Mouse (Mus musculus) right cerebral cortex, postnatal 36 days (tissue): ENCODE measurements around the gene 1700030J22Rik.
A peak's percentile ranks its signal among the peaks of the same experiment; 100 is the strongest.

ENCODE experiments used
- DNase-seq, 2 experiments: peaks; one replicate each; pipeline ENCODE4 v3.0.0; 2022; ENCODE audit warnings: low spot score in 2 of 2, mixed read lengths in 1 of 2

Gene 1700030J22Rik

DNA sequence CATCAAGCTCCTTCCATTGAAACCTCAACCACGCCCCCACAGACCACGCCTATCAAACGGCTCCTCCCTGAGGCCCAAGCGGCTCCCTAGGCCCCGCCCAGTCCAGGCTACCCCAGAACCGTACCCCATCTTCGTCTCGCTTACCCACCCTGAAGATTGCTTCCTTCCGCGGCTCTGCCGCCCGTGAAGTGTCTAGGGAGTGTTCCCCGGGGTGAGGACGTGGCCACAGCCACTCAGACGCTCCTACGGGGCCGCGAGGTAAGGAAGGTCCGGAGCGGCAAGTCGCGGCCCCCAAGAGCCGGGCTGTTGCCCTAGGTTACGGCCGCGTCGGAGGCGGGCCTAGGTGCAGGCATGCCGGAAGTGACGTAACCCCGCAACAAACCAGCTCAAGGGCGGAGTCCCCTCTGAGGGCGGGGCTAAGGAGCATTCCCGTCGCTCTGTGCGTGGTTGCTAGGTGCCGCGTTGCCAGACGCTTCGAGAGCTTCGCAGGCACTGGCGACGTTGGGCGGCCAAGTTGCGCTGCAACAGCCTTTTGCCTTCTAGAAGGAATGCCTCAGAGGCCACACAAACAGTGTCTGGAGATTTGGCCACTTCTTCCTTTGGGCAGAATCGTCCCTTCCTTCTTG is at the start of gene 1700030J22Rik:
1700030J22Rik (minus strand) TSS at position 329 of the 626 bp plus-strand sequence.
- DNase-seq = peak; percentile 97 to 98

DNA sequence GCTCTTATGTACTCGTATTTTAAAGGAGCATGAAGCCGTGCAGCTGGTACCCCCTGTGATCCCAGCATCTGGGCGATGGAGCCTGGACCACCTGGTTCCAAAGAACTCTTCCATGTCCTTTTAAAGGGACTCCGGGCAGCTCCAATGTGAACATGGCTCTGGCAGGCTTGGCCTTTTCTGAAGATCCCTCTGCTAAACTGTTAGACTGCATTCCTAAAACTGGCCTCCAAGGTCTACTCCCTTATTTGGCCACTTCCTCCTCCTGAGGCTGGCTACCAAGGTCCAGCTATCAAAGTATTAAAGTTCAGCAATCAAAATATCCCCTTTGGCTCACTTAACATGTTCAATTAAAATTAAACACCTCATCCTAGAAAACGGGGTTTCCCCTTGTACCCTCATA is 48.8 kb upstream of the 1700030J22Rik start:
- DNase-seq = no peak

DNA sequence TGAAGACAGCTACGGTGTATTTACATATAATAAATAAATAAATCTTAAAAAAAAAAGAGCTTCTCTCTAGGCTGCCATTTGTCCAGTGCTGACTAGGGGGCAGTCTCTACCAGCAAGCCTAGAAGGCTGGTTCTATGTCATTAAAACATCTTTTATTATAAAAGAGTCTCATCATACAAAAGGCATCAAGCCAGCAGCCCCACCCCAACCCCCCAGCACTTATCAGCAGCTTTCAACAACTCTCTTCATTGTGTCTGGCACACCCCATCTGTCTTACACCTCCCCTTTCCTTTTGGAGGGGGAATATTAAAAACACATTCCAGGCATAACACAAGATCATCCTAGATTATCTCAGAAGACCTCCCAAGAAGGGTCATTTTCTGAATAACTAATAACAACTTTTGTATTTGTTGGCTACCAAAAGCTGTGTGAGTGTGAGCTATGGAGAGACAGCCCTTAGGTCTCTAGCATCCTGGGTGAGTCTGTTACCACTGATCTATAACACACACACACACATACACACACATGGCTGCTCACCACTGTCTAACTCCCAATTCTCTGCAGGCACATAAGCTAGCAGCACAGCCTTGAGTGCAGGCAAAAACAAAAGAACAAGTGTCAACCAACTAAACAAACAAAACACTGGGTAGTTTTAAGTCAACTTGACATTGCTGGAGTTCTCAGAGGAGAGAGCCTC is 43.7 kb upstream of the 1700030J22Rik start:
- DNase-seq = no peak

DNA sequence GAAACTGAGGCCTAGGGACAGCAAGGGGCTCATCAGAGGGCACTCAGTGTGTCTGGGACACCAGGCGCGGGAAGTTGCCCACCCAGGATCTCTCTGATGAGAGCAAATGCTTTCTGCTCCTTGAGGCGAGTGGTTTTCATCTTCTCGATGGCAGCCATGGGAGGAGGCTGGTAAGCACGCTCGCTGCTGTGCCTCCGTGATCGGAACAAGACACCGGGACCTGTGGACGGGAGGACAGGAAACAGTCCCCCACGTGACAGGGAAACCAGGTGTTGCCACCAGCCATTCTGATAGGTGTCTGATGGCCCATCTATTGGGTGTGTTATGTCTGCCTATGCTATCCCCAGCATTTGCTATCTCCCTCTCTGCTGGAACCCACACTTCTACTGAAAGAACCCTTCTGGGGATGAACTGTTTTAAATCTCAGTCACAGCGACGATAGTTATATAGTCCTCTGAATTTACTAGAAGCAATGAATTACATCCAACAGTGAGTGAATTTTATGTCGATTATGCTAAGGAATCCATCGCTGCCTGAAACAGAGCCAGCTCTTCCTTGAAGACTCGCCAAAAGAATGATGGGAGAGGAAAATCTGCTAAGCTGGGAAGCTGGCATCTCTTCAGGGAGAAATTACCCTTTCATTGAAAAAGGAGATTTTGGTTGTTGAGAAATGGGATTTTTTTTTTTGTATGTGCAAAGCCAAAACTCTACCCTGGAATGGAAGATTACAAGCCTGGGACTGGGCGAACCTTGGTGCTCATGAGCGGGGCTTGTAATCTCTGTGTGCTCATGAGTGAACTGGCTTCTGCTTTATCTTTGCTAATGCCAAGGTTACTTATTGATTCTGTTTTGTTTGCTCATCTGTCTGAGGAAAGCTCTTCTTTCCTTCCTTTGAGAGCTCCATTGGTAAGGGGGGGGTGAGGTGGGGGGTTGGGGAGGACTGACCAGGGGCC is 40.8 kb upstream of the 1700030J22Rik start:
- peak; percentile 26 to 29 for DNase-seq

GRCm38 (mm10) chr8:117017896-117018295 is 39.1 kb upstream of the 1700030J22Rik start:
- no peak for DNase-seq

DNA sequence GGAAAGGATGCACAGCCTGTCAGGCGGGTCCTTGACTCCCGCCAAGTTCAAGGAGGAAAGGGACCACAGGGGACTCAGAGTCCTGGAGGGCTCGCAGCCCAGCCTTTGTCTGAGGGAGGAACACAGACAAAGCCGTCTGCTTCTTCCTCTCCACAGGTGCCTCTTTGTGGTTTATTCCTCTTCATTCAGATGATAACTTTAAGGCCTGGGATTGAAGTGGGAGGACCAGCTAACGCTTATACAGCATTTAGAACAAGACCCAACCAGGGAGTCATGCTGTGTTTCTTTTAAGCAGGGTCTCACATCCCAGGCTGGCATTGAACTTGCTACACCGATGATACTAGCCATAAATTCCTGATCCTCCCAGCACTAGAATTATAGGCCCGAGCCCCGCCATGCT is 38.2 kb upstream of the 1700030J22Rik start:
- no peak for DNase-seq

- no peak for DNase-seq
Measured at GRCm38 (mm10) chr8:117015670-117016069, 36.9 kb upstream of the 1700030J22Rik start.

DNA sequence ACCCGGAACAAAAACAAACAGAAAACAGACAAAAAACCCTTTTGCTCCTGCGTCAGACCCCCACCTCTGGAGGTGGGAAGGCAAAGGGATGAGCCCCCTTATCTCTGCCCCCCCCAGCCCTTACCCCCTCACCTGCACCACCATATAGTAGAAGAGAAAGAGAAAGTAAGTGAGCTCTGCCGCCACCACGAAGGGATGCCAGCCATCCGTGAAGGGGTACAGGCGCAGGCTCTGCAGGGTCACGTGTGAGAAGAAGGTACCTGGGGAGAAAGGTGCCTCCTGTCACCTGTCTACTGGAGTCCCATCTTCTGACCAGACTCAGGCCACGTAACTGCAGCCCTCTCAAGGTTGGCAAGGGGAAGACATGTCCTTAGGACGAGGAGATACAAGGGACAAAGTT is 32.6 kb upstream of the 1700030J22Rik start:
- DNase-seq = no peak

GRCm38 (mm10) chr8:116994016-116994716 is 15.4 kb upstream of the 1700030J22Rik start:
- DNase-seq = no peak

GRCm38 (mm10) chr8:116993095-116993867 is 14.5 kb upstream of the 1700030J22Rik start, which contains the start of gene Gcsh:
Gcsh (minus strand) TSS chr8:116993537.
- DNase-seq = peak; percentile 98

DNA sequence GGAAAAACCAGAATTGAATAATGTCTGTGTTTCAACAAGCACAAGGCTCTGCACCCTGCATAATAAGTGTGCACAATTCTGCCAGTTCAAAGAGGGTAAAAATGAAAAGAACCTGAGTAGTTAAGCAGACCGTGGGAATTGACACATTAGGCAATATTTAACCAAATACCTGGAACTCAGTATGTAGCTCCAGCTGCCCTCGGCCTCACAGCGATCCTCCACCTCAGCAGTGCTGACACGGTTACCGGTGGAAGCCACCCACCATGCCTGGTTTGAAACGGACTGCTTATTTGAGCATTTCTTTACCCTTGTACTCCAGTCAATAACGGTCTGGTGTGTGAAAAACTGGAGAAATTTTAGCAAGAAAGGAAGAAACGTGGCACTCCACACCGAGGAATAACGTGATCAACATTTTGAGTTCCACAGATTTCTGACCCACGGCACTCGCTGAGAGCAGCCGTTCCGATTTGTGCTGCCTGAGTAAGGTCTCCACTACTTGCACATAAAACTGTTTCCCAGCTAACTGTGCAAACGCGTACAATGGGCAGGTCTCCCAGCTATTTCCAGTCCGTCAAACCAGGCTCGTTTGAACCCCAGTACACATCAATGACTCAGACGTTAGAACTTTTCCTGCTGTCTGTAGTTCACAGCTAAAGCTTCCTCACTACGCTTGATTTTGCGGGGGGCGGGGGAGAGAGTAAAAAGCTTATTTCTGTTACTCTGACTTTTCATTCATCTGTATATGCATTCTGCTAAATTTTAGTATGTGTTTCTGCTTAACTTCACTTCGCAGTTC is 13.6 kb upstream of the 1700030J22Rik start:
- DNase-seq = no peak

DNA sequence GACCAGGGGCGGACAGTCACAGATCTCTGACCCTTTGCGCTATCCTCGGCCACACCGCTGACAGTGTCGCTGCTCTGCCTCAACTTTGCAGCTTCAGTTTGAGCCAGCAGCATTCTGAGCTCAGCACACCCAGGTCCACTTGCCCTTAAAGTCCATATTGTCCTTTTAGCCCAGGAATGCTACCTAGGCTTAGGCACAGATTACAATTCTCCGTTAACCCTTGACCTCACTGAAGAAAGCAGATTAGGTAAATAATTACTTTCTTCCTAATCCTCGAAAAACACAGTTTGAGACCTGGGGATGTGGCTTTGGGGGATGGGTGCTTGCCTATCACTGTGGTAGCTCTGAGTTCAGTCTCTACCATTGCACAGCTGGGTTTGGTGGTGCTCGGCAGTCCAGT is 12.5 kb upstream of the 1700030J22Rik start:
- DNase-seq = no peak

GRCm38 (mm10) chr8:116989842-116990241 is 11.1 kb upstream of the 1700030J22Rik start:
- DNase-seq = no peak

GRCm38 (mm10) chr8:116980117-116980516 is 1.4 kb upstream of the 1700030J22Rik start:
- no peak for DNase-seq

DNA sequence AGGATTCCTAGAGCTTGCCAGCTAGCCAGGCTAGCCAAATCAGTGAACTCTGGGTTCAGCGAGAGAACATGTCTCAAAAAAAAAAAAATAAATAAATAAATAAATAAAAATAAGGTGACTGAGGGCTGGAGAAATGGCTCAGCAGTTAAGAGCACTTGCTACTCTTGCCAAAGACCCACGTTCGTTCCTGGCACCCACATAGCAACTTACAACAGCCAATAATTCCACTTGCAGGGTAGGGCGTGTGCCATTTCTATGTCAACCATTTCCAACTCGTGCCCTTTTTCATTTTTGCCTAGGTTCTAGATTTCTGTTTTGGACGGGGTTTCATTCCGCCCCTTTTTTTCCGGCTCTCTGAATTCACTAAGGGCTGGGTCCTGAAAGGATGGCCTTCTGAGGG is 707 bp downstream of the 1700030J22Rik start:
- no peak for DNase-seq

GRCm38 (mm10) chr8:116975606-116976005 is 3.2 kb downstream of the 1700030J22Rik start:
- DNase-seq = no peak

GRCm38 (mm10) chr8:116975066-116975465 is 3.7 kb downstream of the 1700030J22Rik start:
- no peak for DNase-seq

- no peak for DNase-seq
Measured at GRCm38 (mm10) chr8:116969531-116969930, 9.2 kb downstream of the 1700030J22Rik start.

- peak; percentile 85 to 94 for DNase-seq
Measured at GRCm38 (mm10) chr8:116954415-116954814, 24.3 kb downstream of the 1700030J22Rik start.

DNA sequence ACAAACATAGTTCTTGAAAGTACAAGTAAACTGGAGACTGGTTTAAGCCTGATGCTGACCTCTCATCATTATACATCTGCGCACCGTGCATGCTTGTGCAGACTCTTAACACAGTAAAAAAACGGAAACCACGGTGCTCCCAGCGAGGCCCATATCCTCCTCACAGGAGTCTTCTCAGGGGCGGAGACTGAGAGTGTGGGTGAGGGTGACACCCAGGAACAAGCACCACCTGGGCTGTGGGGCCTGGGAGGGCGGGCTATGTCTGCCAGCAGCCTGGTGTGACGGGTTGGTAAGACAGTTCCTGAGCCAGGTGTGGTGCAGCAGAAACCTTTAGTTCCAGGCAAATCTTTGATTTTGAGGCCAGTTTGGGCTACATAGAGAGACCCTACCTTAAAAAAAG is 26.3 kb downstream of the 1700030J22Rik start:
- DNase-seq = no peak
